Mouse (Mus musculus): Measurements from ENCODE around the gene Clock. TPM values are rescaled to one million over a fixed set of nuclear protein-coding genes. Genes with fewer than 3 reads are reported as not detected.
A peak's percentile ranks its signal among the peaks of the same experiment; 100 is the strongest.

The Clock gene
- total and polyA plus RNA-seq, 2 experiments = 10.9 to 14.7 TPM

- TF ChIP-seq POLR2A (IDR thresholded peaks at IDR 0.05; ENCODE audit: extremely low read depth, insufficient read depth, low read length) = no peak
- no peak for TF ChIP-seq CTCF (IDR thresholded peaks at IDR 0.05; ENCODE audit: low read depth, low read length)
- 81% methylated on average over 6 of the region's 6 CpGs for WGBS
Observed at GRCm38 (mm10) chr5:76194377-76194945, 110.1 kb downstream of the Clock start.

GRCm38 (mm10) chr5:76193075-76193474 is 111.5 kb downstream of the Clock start:
- H3K9ac ChIP-seq (ENCODE audit: low read depth, low read length) = no peak overlapping the region

More at GRCm38 (mm10) chr5:76194377-76194945, 110.1 kb downstream of the Clock start:
- Histone ChIP-seq H3K36me3 (ENCODE audit: control insufficient read depth, insufficient read depth, low read length) (no peaks in the 10 kb centered on the region), H3K4me3 (ENCODE audit: insufficient read depth, low read depth, low read length) (no peak overlapping the region), H3K27ac (replicated peaks; ENCODE audit: insufficient read depth, low read depth, low read length) (no peak overlapping the region), H3K9ac (ENCODE audit: low read depth, low read length) (no peak overlapping the region), H3K27me3 (ENCODE audit: control insufficient read depth, insufficient read depth, low read length) (no peaks in the 10 kb centered on the region), H3K79me2 (ENCODE audit: control insufficient read depth, insufficient read depth, low read length) (peaks cover 11% of the 10 kb centered on the region), H3K4me1 (ENCODE audit: control insufficient read depth, insufficient read depth, low read length) (no peaks in the 10 kb centered on the region)
- no peak for DNase-seq (ENCODE audit: extremely low read depth, low read depth, low spot score)

DNA sequence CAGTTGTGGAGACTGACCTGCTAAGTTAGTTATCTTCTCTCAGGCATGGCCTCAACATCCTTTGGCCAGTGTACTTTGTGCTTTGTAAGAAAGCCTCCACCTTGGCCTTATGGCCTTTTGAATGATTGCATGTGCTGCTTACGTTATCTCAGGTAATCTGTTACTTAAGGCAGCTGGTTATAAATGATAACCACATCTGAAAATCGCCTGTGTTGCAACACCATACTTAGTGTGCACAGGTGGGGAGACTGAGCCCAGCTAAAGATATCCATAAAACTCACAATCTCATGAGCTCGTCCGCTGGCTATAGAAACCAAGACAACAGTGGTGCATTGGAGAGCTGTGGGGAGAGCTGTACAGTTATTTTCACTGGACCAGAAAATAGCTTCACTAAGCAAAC is 114.0 kb downstream of the Clock start:
- no peak overlapping the region for H3K9ac ChIP-seq (ENCODE audit: low read depth, low read length)
- H3K36me3 ChIP-seq (ENCODE audit: control insufficient read depth, insufficient read depth, low read length) = no peaks in the 10 kb centered on the region; the same call in 1 of the 2 replicates
- no peaks in the 10 kb centered on the region for H3K4me1 ChIP-seq (ENCODE audit: control insufficient read depth, insufficient read depth, low read length)
- WGBS = 87% methylated on average over 4 of the region's 4 CpGs
- H3K27me3 ChIP-seq (ENCODE audit: control insufficient read depth, insufficient read depth, low read length) = no peaks in the 10 kb centered on the region
- no peak overlapping the region for H3K27ac ChIP-seq (replicated peaks; ENCODE audit: insufficient read depth, low read depth, low read length)
- peaks cover 3% of the 10 kb centered on the region; the same call in 1 of the 2 replicates for H3K79me2 ChIP-seq (ENCODE audit: control insufficient read depth, insufficient read depth, low read length)
- DNase-seq (ENCODE audit: extremely low read depth, low read depth, low spot score) = no peak
- H3K4me3 ChIP-seq (ENCODE audit: insufficient read depth, low read depth, low read length) = no peak overlapping the region
- TF ChIP-seq POLR2A (IDR thresholded peaks at IDR 0.05; ENCODE audit: extremely low read depth, insufficient read depth, low read length) = no peak
- no peak for TF ChIP-seq CTCF (IDR thresholded peaks at IDR 0.05; ENCODE audit: low read depth, low read length)

More at GRCm38 (mm10) chr5:76193075-76193474, 111.5 kb downstream of the Clock start:
- TF ChIP-seq CTCF (IDR thresholded peaks at IDR 0.05; ENCODE audit: low read depth, low read length) = no peak
- no peak for TF ChIP-seq POLR2A (IDR thresholded peaks at IDR 0.05; ENCODE audit: extremely low read depth, insufficient read depth, low read length)
- H3K36me3 ChIP-seq (ENCODE audit: control insufficient read depth, insufficient read depth, low read length) = no peaks in the 10 kb centered on the region
- no peak overlapping the region for H3K27ac ChIP-seq (replicated peaks; ENCODE audit: insufficient read depth, low read depth, low read length)
- H3K27me3 ChIP-seq (ENCODE audit: control insufficient read depth, insufficient read depth, low read length) = no peaks in the 10 kb centered on the region
- DNase-seq (ENCODE audit: extremely low read depth, low read depth, low spot score) = no peak
- H3K4me1 ChIP-seq (ENCODE audit: control insufficient read depth, insufficient read depth, low read length) = no peaks in the 10 kb centered on the region
- H3K4me3 ChIP-seq (ENCODE audit: insufficient read depth, low read depth, low read length) = no peak overlapping the region
- peaks cover 11% of the 10 kb centered on the region for H3K79me2 ChIP-seq (ENCODE audit: control insufficient read depth, insufficient read depth, low read length)

DNA sequence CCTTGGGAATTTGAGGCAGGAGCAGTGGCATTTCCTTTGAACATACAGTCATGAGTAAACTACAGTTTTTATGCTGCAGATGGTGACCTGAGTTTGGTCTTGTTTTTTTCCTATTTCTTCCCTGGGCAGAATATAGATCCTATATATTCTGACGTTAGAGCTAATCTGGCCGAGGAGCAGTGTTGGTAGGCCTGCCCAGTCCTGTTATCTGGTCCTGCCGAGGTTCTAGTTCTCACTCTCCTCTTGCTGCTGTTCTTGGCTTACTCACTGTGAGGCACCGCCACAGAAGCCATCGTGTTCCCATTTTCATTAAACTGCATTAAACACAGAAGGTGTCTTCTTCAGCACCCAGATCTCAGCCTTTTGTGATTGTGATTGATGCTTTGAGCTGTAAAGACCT is 116.7 kb downstream of the Clock start:
- no peak for DNase-seq (ENCODE audit: extremely low read depth, low read depth, low spot score)
- peaks cover 3% of the 10 kb centered on the region; the same call in 1 of the 2 replicates for H3K79me2 ChIP-seq (ENCODE audit: control insufficient read depth, insufficient read depth, low read length)
- peaks cover 6% of the 10 kb centered on the region for H3K4me1 ChIP-seq (ENCODE audit: control insufficient read depth, insufficient read depth, low read length)
- H3K36me3 ChIP-seq (ENCODE audit: control insufficient read depth, insufficient read depth, low read length) = no peaks in the 10 kb centered on the region; the same call in 1 of the 2 replicates
- no peak overlapping the region for H3K9ac ChIP-seq (ENCODE audit: low read depth, low read length)
- H3K27me3 ChIP-seq (ENCODE audit: control insufficient read depth, insufficient read depth, low read length) = no peaks in the 10 kb centered on the region
- 89% methylated on average over 5 of the region's 5 CpGs for WGBS
- no peak overlapping the region for H3K4me3 ChIP-seq (ENCODE audit: insufficient read depth, low read depth, low read length)
- H3K27ac ChIP-seq (replicated peaks; ENCODE audit: insufficient read depth, low read depth, low read length) = no peak overlapping the region
- TF ChIP-seq CTCF (IDR thresholded peaks at IDR 0.05; ENCODE audit: low read depth, low read length) = no peak
- no peak for TF ChIP-seq POLR2A (IDR thresholded peaks at IDR 0.05; ENCODE audit: extremely low read depth, insufficient read depth, low read length)

DNA sequence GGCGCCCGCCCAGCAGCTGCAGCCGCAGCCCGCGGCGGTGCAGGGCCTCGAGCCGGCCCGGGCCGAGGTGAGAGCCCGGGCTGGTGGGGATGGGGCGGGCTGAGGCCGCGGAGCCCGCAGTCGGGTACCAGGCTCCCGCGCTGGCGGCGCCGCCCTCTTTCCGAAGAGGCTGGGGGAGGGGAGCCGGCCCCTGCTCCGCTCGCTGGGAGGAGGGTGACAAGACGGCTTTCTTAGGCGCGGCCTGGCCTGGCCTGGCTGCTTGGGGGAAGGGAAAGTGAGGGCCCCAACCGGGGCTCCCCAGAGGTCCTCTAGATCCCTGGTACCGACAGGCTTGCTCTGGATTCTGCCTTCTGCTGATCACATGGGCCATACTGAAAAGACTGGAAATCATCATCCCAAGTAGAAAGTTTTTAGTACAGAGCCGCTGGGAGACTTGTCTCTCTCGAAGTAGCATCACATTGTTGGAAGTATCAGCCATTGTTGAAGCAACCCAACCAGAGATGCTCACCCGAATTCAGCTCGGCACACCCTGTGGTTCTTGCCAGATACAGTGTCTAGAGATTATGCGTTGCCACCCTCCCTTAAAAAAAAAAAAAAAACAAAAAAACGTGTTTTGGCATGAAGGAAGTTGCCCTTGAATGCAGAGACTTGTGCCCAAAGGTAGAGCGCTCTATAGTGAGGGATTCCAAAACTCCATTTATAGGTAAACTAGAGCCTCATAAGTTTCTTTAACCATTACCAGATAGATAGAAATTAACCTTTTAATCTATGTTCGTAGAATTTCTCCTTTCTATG is 120.1 kb downstream of the Clock start:
- Histone ChIP-seq H3K27ac (replicated peaks; ENCODE audit: insufficient read depth, low read depth, low read length) (peak overlapping the region; percentile 19; the same call in 1 of the 2 replicates), H3K79me2 (ENCODE audit: control insufficient read depth, insufficient read depth, low read length) (no peaks in the 10 kb centered on the region; the same call in 1 of the 2 replicates), H3K9ac (ENCODE audit: low read depth, low read length) (peak overlapping the region; percentile 94), H3K4me3 (ENCODE audit: insufficient read depth, low read depth, low read length) (peak overlapping the region; percentile 97), H3K27me3 (ENCODE audit: control insufficient read depth, insufficient read depth, low read length) (no peaks in the 10 kb centered on the region), H3K4me1 (ENCODE audit: control insufficient read depth, insufficient read depth, low read length) (peaks cover 6% of the 10 kb centered on the region), H3K36me3 (ENCODE audit: control insufficient read depth, insufficient read depth, low read length) (no peaks in the 10 kb centered on the region; the same call in 1 of the 2 replicates)
- DNase-seq (ENCODE audit: extremely low read depth, low read depth, low spot score) = no peak
- TF ChIP-seq POLR2A (IDR thresholded peaks at IDR 0.05; ENCODE audit: extremely low read depth, insufficient read depth, low read length) (no peak), CTCF (IDR thresholded peaks at IDR 0.05; ENCODE audit: low read depth, low read length) (no peak)
- WGBS = 7% methylated on average over 38 of the region's 38 CpGs
